Mouse (Mus musculus): Measurements from ENCODE around the gene Chuk. TPM values are rescaled to one million over a fixed set of nuclear protein-coding genes. Genes with fewer than 3 reads are reported as not detected.

Chuk gene
- 119 TPM for polyA plus RNA-seq (2014; fragmentation: Illumina TruSeq; extraction: RNeasy Lipid Tissue Mini Kit (QIAGEN cat#74804))

DNA sequence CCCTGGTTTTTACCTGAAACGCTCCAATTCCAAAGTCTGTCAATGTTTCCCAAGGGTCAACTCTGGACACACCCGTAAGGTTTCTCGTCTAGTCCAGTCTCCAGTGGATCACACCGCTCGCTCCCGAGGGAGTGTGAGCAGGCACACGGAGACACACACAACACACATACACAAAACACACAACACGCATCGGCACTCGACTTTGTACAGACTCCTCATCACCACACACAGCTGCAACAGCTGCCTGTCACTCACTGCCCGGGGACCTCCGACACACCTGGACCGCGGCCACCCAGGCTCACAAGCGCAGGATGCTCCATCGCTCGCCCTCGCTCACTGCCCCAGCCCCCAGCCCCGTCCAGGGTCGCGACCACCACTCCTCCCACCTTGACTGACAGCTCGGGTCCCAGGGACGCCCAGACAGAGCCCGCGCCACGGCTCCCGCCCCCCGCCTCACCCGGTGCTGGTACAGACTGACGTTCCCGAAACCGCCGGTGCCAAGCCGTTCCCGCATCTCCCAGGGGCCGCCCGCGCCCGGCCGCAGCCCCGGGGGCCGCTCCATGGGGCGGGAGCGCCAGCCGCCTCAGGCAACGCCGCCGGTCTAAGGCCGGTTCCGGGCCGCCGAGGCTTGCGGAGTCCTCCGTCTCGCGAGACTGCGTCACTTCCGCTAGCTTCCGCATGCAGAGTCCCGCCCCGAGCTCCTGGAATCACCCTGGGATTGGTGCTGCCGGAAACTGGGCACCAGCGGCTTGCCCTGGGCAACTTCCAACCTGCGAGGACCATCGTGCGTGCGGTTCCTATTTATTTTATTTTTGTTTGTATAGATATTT, at the start of gene Chuk:
Gene Chuk, minus strand, starts transcription at position 650 of the 830 bp plus-strand sequence.

DNA sequence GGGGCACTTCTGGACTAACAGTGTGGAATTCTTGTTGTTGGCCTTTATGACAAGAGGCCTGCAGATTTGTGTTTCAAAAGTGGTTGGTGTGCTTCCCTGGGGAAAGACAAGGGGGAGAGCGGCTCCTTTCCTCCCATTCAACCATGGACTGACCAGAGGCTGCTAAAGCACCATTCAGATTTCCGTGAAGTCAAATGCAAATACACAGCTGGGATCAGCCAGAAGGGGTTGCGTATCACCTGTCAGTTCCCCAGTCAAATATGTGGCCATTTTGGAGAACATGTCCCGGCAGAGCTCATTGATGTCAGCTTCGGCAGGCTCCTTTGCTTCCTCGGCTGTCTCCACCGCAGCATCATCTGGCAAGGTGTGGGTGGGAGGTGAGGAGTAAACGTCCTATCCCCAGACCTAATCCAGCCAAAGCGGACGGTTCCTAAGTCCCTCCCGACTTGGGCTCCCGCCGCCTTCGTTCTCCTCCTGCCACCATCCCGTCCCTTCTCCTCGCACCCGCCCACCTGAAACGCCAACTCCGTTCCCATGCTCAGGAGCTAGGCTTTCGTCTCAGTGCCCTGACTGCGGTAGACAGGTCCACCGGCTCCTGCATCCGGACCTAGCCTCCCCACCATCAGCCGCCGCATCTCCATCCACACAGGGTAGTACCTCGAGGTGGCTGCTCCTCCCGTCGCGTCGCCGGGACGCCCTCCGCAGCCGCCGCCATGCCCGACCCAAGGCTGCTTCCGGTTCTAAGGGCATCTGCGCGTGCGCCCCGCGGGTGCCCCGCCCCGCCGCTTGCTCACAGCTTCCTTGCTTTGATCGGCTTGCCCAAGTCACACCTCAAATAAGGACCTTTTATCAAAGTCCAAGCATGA, 38.7 kb upstream of the Chuk start, which contains the start of gene Bloc1s2:
Gene Bloc1s2, minus strand, starts transcription at position 745 of the 866 bp plus-strand sequence.

DNA sequence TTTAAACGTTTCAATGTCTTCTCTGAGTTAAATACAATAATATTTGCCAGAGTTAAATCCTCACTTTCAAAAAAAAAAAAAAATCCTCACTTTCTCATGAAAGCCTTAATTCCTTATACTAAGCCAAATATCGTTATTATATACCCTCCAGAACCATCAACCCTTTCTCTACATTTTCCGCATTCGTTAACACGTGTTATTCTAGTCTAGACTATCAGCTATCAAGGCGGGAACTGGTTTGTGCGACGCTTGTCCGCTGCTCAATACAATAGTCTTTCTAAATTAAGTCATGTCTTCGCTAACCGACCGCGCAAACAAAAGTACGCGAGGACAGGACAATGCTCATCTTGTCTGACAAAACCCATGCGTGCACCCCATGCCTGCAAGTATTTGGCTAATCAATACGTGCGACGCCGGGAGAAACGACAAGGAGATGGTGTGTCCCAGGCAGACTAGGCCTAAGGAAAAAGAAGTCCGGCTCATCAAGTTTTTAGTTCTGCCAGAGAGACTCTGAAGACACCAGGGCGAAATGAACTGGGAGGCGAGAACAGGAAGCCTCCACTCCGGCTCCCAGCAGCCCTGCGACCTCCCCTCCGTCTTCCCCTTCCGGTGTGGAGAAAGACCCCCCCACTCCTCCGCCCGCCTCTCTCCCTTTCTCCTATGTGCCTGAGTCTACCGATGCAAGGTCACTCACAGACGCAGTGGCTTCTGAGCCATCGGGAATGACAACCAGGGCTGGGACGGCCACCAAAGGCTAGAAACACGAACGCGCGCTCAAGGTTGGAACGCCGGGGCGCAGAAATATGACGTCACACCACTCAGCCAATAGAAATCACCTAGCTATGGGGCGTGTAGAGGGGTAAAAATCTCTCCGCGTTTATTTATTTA, 28.0 kb upstream of the Chuk start, which contains the start of gene Cwf19l1:
Gene Cwf19l1, minus strand, starts transcription at position 805 of the 888 bp plus-strand sequence.

GRCm38 (mm10) chr19:44069121-44069913, 38.0 kb downstream of the Chuk start, which contains the start of gene Erlin1:
TSS of gene Erlin1 (minus strand) at chr19:44069785.

GRCm38 (mm10) chr19:44028972-44029371, 78.3 kb downstream of the Chuk start, which contains the start of gene Cyp2c23:
TSS of gene Cyp2c23 (minus strand) at chr19:44029208.

Other genes with a start within 250 kb of the Chuk start
- gene Dnmbp, start 167.3 kb downstream of the Chuk start, polyA plus RNA-seq (2014; fragmentation: Illumina TruSeq; extraction: RNeasy Lipid Tissue Mini Kit (QIAGEN cat#74804)): 5.6 TPM
- gene Cpn1, start 120.9 kb downstream of the Chuk start, polyA plus RNA-seq (2014; fragmentation: Illumina TruSeq; extraction: RNeasy Lipid Tissue Mini Kit (QIAGEN cat#74804)): not detected
- 0.94 TPM for gene Cyp2c23, start 78.3 kb downstream of the Chuk start, polyA plus RNA-seq (2014; fragmentation: Illumina TruSeq; extraction: RNeasy Lipid Tissue Mini Kit (QIAGEN cat#74804))
- gene Erlin1, start 37.7 kb downstream of the Chuk start, polyA plus RNA-seq (2014; fragmentation: Illumina TruSeq; extraction: RNeasy Lipid Tissue Mini Kit (QIAGEN cat#74804)): 60.7 TPM
- 17.5 TPM for gene Cwf19l1, start 28.4 kb upstream of the Chuk start, polyA plus RNA-seq (2014; fragmentation: Illumina TruSeq; extraction: RNeasy Lipid Tissue Mini Kit (QIAGEN cat#74804))
- gene Bloc1s2, start 39.0 kb upstream of the Chuk start, polyA plus RNA-seq (2014; fragmentation: Illumina TruSeq; extraction: RNeasy Lipid Tissue Mini Kit (QIAGEN cat#74804)): 28.5 TPM
- gene Pkd2l1, start 85.0 kb upstream of the Chuk start, polyA plus RNA-seq (2014; fragmentation: Illumina TruSeq; extraction: RNeasy Lipid Tissue Mini Kit (QIAGEN cat#74804)): not detected
- gene Scd3, start 95.8 kb upstream of the Chuk start, polyA plus RNA-seq (2014; fragmentation: Illumina TruSeq; extraction: RNeasy Lipid Tissue Mini Kit (QIAGEN cat#74804)): 1.3 TPM
- gene Scd2, start 186.2 kb upstream of the Chuk start, polyA plus RNA-seq (2014; fragmentation: Illumina TruSeq; extraction: RNeasy Lipid Tissue Mini Kit (QIAGEN cat#74804)): 628 TPM
- 0.48 TPM for gene Scd4, start 225.6 kb upstream of the Chuk start, polyA plus RNA-seq (2014; fragmentation: Illumina TruSeq; extraction: RNeasy Lipid Tissue Mini Kit (QIAGEN cat#74804))